Mouse (Mus musculus) ES-E14 (cell line): ENCODE results near the gene Gstm6. TPM values are rescaled to one million over a fixed set of nuclear protein-coding genes. Genes with fewer than 3 reads are reported as not detected.

Experiments
- DNase-seq: peaks from one replicate; pipeline ENCODE4 v3.0.0-alpha.2; 2013; ENCODE audit warnings: low read depth, low spot score
- H3K27ac ChIP-seq: 2 replicates; pipeline ENCODE4 v1.5.1; 2012; ENCODE audit warnings: low read depth, mild to moderate bottlenecking, low read length, moderate library complexity, mixed read lengths; ENCODE audit not compliant: poor library complexity, insufficient read depth, severe bottlenecking
- H3K36me3 ChIP-seq: 2 replicates; pipeline ENCODE4 v1.6.1; 2012; ENCODE audit warnings: mild to moderate bottlenecking, low read length, moderate library complexity, mixed read lengths; ENCODE audit not compliant: control insufficient read depth, poor library complexity, insufficient read depth, severe bottlenecking
- H3K4me1 ChIP-seq, 2 experiments: fragments of 150-350 bp in 1 of 2; sonication (generic) in 1 of 2; 2 replicates each; pipeline ENCODE4 v1.6.1; 2012; ENCODE audit warnings: low read length in 2 of 2, mild to moderate bottlenecking in 1 of 2, mixed read lengths in 1 of 2; ENCODE audit not compliant: control insufficient read depth in 2 of 2, insufficient read depth in 2 of 2, poor library complexity in 1 of 2
- H3K4me3 ChIP-seq, 2 experiments: fragments of 150-350 bp in 1 of 2; sonication (generic) in 1 of 2; 2 replicates each; pipeline ENCODE4 v1.5.1; 2012; ENCODE audit warnings: low read length in 2 of 2, low read depth in 1 of 2, mild to moderate bottlenecking in 1 of 2, mixed read lengths in 1 of 2; ENCODE audit not compliant: insufficient read depth in 1 of 2, poor library complexity in 1 of 2, severe bottlenecking in 1 of 2
- H3K9ac ChIP-seq: 2 replicates; pipeline ENCODE4 v1.6.1; 2012; ENCODE audit warnings: low read depth, mild to moderate bottlenecking, low read length, mixed read lengths; ENCODE audit not compliant: poor library complexity, insufficient read depth, severe bottlenecking
- H3K9me3 ChIP-seq: fragments of 150-350 bp; sonication (generic); 2 replicates; pipeline ENCODE4 v1.6.1; 2012; ENCODE audit warnings: low read depth, mild to moderate bottlenecking, low read length; ENCODE audit not compliant: control insufficient read depth, insufficient read depth
- CHD2 ChIP-seq: IDR thresholded peaks from 2 replicates; pipeline ENCODE4 v1.6.1; 2014; ENCODE audit warnings: mild to moderate bottlenecking, low read depth, low read length, inconsistent platforms
- HCFC1 ChIP-seq: IDR thresholded peaks from 2 replicates; pipeline ENCODE4 v1.6.1; 2012; ENCODE audit warnings: low read length, inconsistent platforms, borderline replicate concordance; ENCODE audit not compliant: insufficient read depth
- MAFK ChIP-seq: IDR thresholded peaks from 2 replicates; pipeline ENCODE4 v1.6.1; 2014; ENCODE audit warnings: mild to moderate bottlenecking, low read depth, low read length, inconsistent platforms; ENCODE audit not compliant: insufficient read depth
- ZC3H11A ChIP-seq: IDR thresholded peaks from 2 replicates; pipeline ENCODE4 v1.6.1; 2012; ENCODE audit warnings: low read depth, mild to moderate bottlenecking, inconsistent platforms, low read length, borderline replicate concordance
- ZNF384 ChIP-seq: IDR thresholded peaks from 2 replicates; pipeline ENCODE4 v1.6.1; 2012; ENCODE audit warnings: low read depth, low read length, inconsistent platforms
- in situ Hi-C, 2 experiments: fragments of 600-800 bp; cut with MboI; formaldehyde crosslinking; loops; one replicate each; pipeline ENCODE4 v1.15.1; 2025; ENCODE audit warnings: low sequenced_read_pairs in 2 of 2, inconsistent platforms in 1 of 2; ENCODE audit not compliant: unreplicated experiment in 2 of 2
- total RNA-seq: library from RNA; depleted of rRNA; stranded (reverse); fragments of 300-350 nt; gene quantifications from 2 replicates; pipeline ENCODE4 v1.2.3, GENCODE M21; 2012

The Gstm6 gene
- total RNA-seq, 1 experiment, result 0.98 TPM

DNA sequence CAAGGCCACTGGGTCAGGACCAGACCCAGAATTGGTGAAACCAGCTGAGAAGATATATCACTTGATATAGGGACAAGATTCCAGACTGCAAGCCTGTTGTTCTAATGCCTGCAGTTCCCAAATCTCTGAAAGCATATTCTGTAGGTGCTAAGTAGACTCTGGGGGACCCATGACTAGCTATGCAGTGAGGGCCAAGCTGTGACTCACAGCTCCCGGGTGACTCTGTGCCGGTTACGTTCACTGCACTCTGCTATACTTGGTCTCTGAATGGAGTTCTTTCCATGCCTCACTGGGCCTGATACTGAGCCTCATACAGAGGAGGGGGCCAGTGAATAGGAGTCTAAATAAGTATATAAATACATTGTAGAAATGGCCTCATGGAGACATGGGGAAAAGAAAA, 15.7 kb downstream of the Gstm6 start:
- in situ Hi-C loops, result no loop called here
- H3K27ac ChIP-seq, result no peak overlapping the region
- H3K36me3 ChIP-seq, result no peaks in the 10 kb centered on the region
- DNase-seq, result no peak
- no peak overlapping the region for H3K9ac ChIP-seq
- TF ChIP-seq MAFK (no peak), ZC3H11A (no peak), ZNF384 (no peak), CHD2 (no peak), HCFC1 (no peak)
- no peaks in the 10 kb centered on the region for H3K9me3 ChIP-seq
- H3K4me1 ChIP-seq, result peaks cover 3 to 4% of the 10 kb centered on the region in 2 experiments; a peak in 2 of 4 replicates
- H3K4me3 ChIP-seq, result no peak overlapping the region

DNA sequence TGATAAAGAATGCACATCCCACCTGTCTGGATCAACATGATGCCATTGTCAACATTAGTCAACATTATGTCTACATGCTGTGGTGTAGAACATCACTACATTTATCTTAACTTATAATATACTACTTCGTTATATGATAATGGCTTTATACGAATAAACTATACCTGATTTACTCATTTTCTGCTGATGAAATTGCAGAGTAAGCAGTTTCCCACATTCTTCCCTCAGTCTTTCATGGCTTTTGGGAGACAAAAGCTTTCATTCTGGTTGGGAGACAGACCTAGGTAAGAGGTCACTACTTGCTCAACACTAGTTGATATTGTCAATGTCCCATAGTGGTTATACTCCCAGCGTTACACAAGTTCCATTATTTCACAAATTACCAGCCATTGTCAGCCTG, 18.2 kb downstream of the Gstm6 start:
- Histone ChIP-seq H3K36me3 (no peaks in the 10 kb centered on the region), H3K27ac (no peak overlapping the region), H3K9ac (no peak overlapping the region), H3K4me1 (no peaks in the 10 kb centered on the region), H3K9me3 (no peaks in the 10 kb centered on the region), H3K4me3 (no peak overlapping the region)
- no peak for DNase-seq
- TF ChIP-seq ZNF384 (no peak), MAFK (peak; percentile 74)
- in situ Hi-C loops, result no loop called here

DNA sequence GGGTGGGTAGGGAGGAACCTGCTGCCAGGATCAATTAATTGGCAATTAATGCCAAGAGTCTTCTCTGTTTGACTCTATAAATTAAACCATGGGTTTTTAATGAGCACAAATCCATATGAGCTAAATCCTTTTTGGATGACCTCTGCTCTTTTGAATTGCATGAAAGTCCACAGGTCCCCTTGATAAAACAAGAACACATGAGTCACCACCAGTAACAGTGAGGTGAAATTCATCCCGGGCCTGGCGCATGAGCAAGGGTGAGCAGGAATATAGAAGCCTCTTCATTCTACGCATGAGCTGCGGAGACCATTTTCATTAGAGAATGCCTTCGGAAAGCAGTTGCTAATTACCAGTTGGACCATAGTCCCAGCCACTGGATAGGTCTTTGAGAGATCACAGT, 23.2 kb downstream of the Gstm6 start:
- Histone ChIP-seq H3K4me3 (no peak overlapping the region), H3K27ac (no peak overlapping the region), H3K36me3 (no peaks in the 10 kb centered on the region), H3K4me1 (no peaks in the 10 kb centered on the region), H3K9ac (no peak overlapping the region), H3K9me3 (no peaks in the 10 kb centered on the region)
- TF ChIP-seq ZC3H11A (no peak), MAFK (no peak), HCFC1 (no peak), ZNF384 (no peak), CHD2 (no peak)
- in situ Hi-C loops, result no loop called here
- DNase-seq, result no peak

DNA sequence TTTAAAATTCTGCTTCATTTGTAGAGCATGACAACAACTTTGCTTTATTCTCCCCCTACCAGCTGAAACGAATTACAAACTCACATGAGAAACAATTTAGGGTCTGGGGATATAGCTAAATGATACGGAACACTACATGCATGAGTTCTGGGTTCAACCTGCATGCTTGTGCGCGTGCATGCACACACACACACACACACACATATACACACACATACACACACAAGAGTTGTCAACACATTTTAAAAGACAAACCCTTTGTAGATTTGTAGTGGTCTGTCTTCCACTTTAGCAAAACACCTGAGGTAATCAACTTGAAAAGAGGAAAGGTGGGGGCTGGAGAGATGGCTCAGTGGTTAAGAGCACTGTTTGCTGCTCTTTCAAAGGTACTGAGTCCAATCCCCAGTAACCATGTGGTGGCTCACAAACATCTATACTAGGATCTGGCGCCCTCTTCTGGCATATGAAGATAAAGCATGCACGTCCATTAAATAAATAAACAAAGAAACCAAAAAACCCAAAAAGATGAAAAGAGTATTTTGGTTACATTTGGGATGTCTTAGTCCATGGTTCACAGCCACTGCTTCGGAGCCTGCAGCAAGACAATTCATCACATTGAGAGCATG, 25.7 kb downstream of the Gstm6 start:
- in situ Hi-C loops, result no loop called here

DNA sequence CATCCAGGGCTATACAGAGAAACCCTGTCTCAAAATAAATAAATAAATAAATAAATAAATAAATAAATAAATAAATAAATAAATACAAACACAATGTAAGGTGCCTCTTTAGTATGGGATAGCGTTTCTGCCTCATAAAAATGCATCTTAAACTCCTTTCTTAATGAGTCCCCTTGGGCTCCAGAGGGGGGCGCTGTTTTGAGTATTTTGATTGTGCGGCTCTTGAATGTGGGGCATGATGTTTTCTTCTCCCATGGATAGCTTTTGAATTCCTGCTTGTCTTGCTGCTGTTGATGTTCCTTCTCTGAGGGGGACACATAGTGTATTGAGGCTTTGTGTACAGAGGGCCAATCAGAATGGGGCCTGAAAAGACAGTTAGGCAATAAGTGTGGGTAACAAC, 26.5 kb downstream of the Gstm6 start:
- in situ Hi-C loops, result no loop called here
- Histone ChIP-seq H3K4me3 (no peak overlapping the region), H3K4me1 (no peaks in the 10 kb centered on the region), H3K36me3 (no peaks in the 10 kb centered on the region), H3K27ac (no peak overlapping the region), H3K9me3 (no peaks in the 10 kb centered on the region), H3K9ac (no peak overlapping the region)
- peak; percentile 42 for DNase-seq
- 0 out of 2 replicates have a peak, but pooled peaks have one; percentile 9 for TF ChIP-seq ZC3H11A
- no peak for TF ChIP-seq CHD2
- no peak for TF ChIP-seq ZNF384

More for the DNA sequence above, 25.7 kb downstream of the Gstm6 start:
- H3K36me3 ChIP-seq, result no peaks in the 10 kb centered on the region
- H3K4me1 ChIP-seq, result no peaks in the 10 kb centered on the region
- H3K27ac ChIP-seq, result no peak overlapping the region
- peak; percentile 60 for DNase-seq
- H3K9ac ChIP-seq, result no peak overlapping the region
- no peak overlapping the region for H3K4me3 ChIP-seq
- no peaks in the 10 kb centered on the region for H3K9me3 ChIP-seq
- TF ChIP-seq ZC3H11A, result peak; percentile 20; the same call in 1 of the 2 replicates
- no peak for TF ChIP-seq ZNF384
